Mouse (Mus musculus): ENCODE measurements around the gene Akap6. TPM values are rescaled to one million over a fixed set of nuclear protein-coding genes. Genes with fewer than 3 reads are reported as not detected.
"Not testable (repeated sequence)": the region's sequence is repeated elsewhere in the genome, so short reads cannot be mapped to it uniquely, and the experiment has no call there.

Akap6 gene
- polyA plus RNA-seq, 1 experiment = 26.0 TPM

GRCm38 (mm10) chr12:52718392-52718791 is 19.2 kb downstream of the Akap6 start:
- TF ChIP-seq CTCF (IDR thresholded peaks at IDR 0.05; ENCODE audit: borderline replicate concordance, extremely low read depth, insufficient read depth, insufficient read length) = no peak
- TF ChIP-seq POLR2A (IDR thresholded peaks at IDR 0.05; ENCODE audit: borderline replicate concordance, extremely low read depth, insufficient read depth, insufficient read length, poor library complexity, severe bottlenecking) = no peak
- DNase-seq (ENCODE audit: low read depth) = no peak

- no peak for DNase-seq (ENCODE audit: low read depth)
- no peak for TF ChIP-seq CTCF (IDR thresholded peaks at IDR 0.05; ENCODE audit: borderline replicate concordance, extremely low read depth, insufficient read depth, insufficient read length)
- TF ChIP-seq POLR2A (IDR thresholded peaks at IDR 0.05; ENCODE audit: borderline replicate concordance, extremely low read depth, insufficient read depth, insufficient read length, poor library complexity, severe bottlenecking) = no peak
Observed at GRCm38 (mm10) chr12:52719232-52719631, 20.0 kb downstream of the Akap6 start.

- TF ChIP-seq CTCF (IDR thresholded peaks at IDR 0.05; ENCODE audit: borderline replicate concordance, extremely low read depth, insufficient read depth, insufficient read length) = no peak
- no peak for TF ChIP-seq POLR2A (IDR thresholded peaks at IDR 0.05; ENCODE audit: borderline replicate concordance, extremely low read depth, insufficient read depth, insufficient read length, poor library complexity, severe bottlenecking)
- DNase-seq (ENCODE audit: low read depth) = no peak
Observed at GRCm38 (mm10) chr12:52719681-52720080, 20.5 kb downstream of the Akap6 start.

- DNase-seq (ENCODE audit: low read depth) = peak; percentile 34
Observed at GRCm38 (mm10) chr12:52724039-52724615, 24.9 kb downstream of the Akap6 start.

- TF ChIP-seq CTCF (IDR thresholded peaks at IDR 0.05; ENCODE audit: borderline replicate concordance, extremely low read depth, insufficient read depth, insufficient read length) (no peak), POLR2A (IDR thresholded peaks at IDR 0.05; ENCODE audit: borderline replicate concordance, extremely low read depth, insufficient read depth, insufficient read length, poor library complexity, severe bottlenecking) (no peak)
- DNase-seq (ENCODE audit: low read depth) = peak; percentile 69
Observed at GRCm38 (mm10) chr12:52726434-52727231, 27.4 kb downstream of the Akap6 start.

GRCm38 (mm10) chr12:52729396-52729795 is 30.2 kb downstream of the Akap6 start:
- no peak for TF ChIP-seq POLR2A (IDR thresholded peaks at IDR 0.05; ENCODE audit: borderline replicate concordance, extremely low read depth, insufficient read depth, insufficient read length, poor library complexity, severe bottlenecking)
- no peak for TF ChIP-seq CTCF (IDR thresholded peaks at IDR 0.05; ENCODE audit: borderline replicate concordance, extremely low read depth, insufficient read depth, insufficient read length)
- DNase-seq (ENCODE audit: low read depth) = no peak

- DNase-seq (ENCODE audit: low read depth) = not testable (repeated sequence)
Observed at GRCm38 (mm10) chr12:52735161-52735560, 36.0 kb downstream of the Akap6 start.

GRCm38 (mm10) chr12:52737151-52737550 is 38.0 kb downstream of the Akap6 start:
- DNase-seq (ENCODE audit: low read depth) = no peak
- TF ChIP-seq POLR2A (IDR thresholded peaks at IDR 0.05; ENCODE audit: borderline replicate concordance, extremely low read depth, insufficient read depth, insufficient read length, poor library complexity, severe bottlenecking) (no peak), CTCF (IDR thresholded peaks at IDR 0.05; ENCODE audit: borderline replicate concordance, extremely low read depth, insufficient read depth, insufficient read length) (no peak)

GRCm38 (mm10) chr12:52739326-52739725 is 40.1 kb downstream of the Akap6 start:
- TF ChIP-seq CTCF (IDR thresholded peaks at IDR 0.05; ENCODE audit: borderline replicate concordance, extremely low read depth, insufficient read depth, insufficient read length) (no peak), POLR2A (IDR thresholded peaks at IDR 0.05; ENCODE audit: borderline replicate concordance, extremely low read depth, insufficient read depth, insufficient read length, poor library complexity, severe bottlenecking) (no peak)
- DNase-seq (ENCODE audit: low read depth) = no peak

- TF ChIP-seq POLR2A (IDR thresholded peaks at IDR 0.05; ENCODE audit: borderline replicate concordance, extremely low read depth, insufficient read depth, insufficient read length, poor library complexity, severe bottlenecking) (no peak), CTCF (IDR thresholded peaks at IDR 0.05; ENCODE audit: borderline replicate concordance, extremely low read depth, insufficient read depth, insufficient read length) (no peak)
- DNase-seq (ENCODE audit: low read depth) = no peak
Observed at GRCm38 (mm10) chr12:52741801-52742200, 42.6 kb downstream of the Akap6 start.

- TF ChIP-seq POLR2A (IDR thresholded peaks at IDR 0.05; ENCODE audit: borderline replicate concordance, extremely low read depth, insufficient read depth, insufficient read length, poor library complexity, severe bottlenecking) (no peak), CTCF (IDR thresholded peaks at IDR 0.05; ENCODE audit: borderline replicate concordance, extremely low read depth, insufficient read depth, insufficient read length) (no peak)
- DNase-seq (ENCODE audit: low read depth) = no peak
Observed at GRCm38 (mm10) chr12:52750006-52750405, 50.8 kb downstream of the Akap6 start.

GRCm38 (mm10) chr12:52755649-52756048 is 56.5 kb downstream of the Akap6 start:
- DNase-seq (ENCODE audit: low read depth) = peak; percentile 52

More at GRCm38 (mm10) chr12:52755649-52756048, 56.5 kb downstream of the Akap6 start:
- no peak for TF ChIP-seq CTCF (IDR thresholded peaks at IDR 0.05; ENCODE audit: borderline replicate concordance, extremely low read depth, insufficient read depth, insufficient read length)
- no peak for TF ChIP-seq POLR2A (IDR thresholded peaks at IDR 0.05; ENCODE audit: borderline replicate concordance, extremely low read depth, insufficient read depth, insufficient read length, poor library complexity, severe bottlenecking)
